Mouse (Mus musculus) kidney, adult 2 months (tissue): ENCODE results near the gene 2310022A10Rik.

ENCODE experiments used
- CTCF ChIP-seq: fragments of 200-500 bp; conservative IDR thresholded peaks from 2 replicates; pipeline ENCODE4 v1.5.1; 2011; ENCODE audit warnings: low read depth, mild to moderate bottlenecking, control low read depth, low read length, moderate library complexity, mixed read lengths; ENCODE audit not compliant: insufficient read depth, insufficient read length
- POLR2A ChIP-seq: fragments of 200-500 bp; IDR thresholded peaks from one replicate; pipeline ENCODE4 v1.6.1; 2011; ENCODE audit warnings: low read depth, low read length, control low read depth

DNA sequence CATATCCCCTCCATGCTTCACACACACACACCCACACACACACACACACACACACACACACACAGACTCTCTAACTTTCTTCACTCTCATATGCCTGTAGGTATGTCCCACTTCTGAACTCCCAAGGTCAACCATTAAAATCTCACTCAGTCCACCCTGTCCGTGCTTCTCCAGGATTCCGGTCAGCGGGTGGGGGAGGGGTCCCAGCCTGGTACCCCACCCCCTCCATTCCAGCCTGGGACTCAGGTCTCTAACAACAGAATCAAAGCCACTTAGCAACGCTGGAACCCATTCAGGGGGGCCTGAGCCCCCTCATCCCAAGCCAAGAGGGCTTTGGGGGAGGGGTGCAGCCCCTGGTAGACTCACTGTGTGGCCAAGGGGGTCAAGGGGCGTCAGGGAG lies 30.1 kb upstream of the 2310022A10Rik start, which contains the start of gene Hipk4:
- TF ChIP-seq CTCF: no peak
- no peak for TF ChIP-seq POLR2A
